Mouse (Mus musculus) limb, embryonic 14.5 days (tissue): ENCODE measurements at regions not wholly inside any gene's neighbourhood (a gene's known extent, or its start where the extent isn't known, plus 50 kb on each side); places are given as distances from the start of the nearest gene placed in this dataset.

Experiments used
- ATAC-seq: fragments of 200-750 bp; cut with Nextera tagmentation; 2 replicates; pipeline ENCODE4 v1.8.0; 2017; ENCODE audit warnings: low read depth, moderate number of reproducible peaks, moderate TSS enrichment; ENCODE audit not compliant: low FRiP score
- DNase-seq: peaks from one replicate; pipeline ENCODE4 v3.0.0-alpha.2; 2015; ENCODE audit warnings: low spot score
- H3K27ac ChIP-seq: fragments of 300-500 bp; sonication (generic); replicated peaks from 2 replicates; pipeline ENCODE4 v1.5.1; 2014; ENCODE audit warnings: low read depth, mild to moderate bottlenecking, low read length, moderate library complexity, mixed read lengths
- H3K27me3 ChIP-seq: fragments of 300-500 bp; sonication (generic); 2 replicates; pipeline ENCODE4 v1.6.1; 2014; ENCODE audit warnings: low read length, mixed read lengths; ENCODE audit not compliant: control insufficient read depth, insufficient read depth
- H3K36me3 ChIP-seq: fragments of 300-500 bp; sonication (generic); 2 replicates; pipeline ENCODE4 v1.6.1; 2014; ENCODE audit warnings: mild to moderate bottlenecking, low read length, moderate library complexity, mixed read lengths; ENCODE audit not compliant: control insufficient read depth, insufficient read depth
- H3K4me1 ChIP-seq: fragments of 300-500 bp; sonication (generic); 2 replicates; pipeline ENCODE4 v1.6.1; 2014; ENCODE audit warnings: antibody characterized with exemption, low read length, mixed read lengths; ENCODE audit not compliant: control insufficient read depth, insufficient read depth
- H3K4me2 ChIP-seq: fragments of 300-500 bp; sonication (generic); replicated peaks from 2 replicates; pipeline ENCODE4 v1.6.1; 2014; ENCODE audit warnings: low read depth, mild to moderate bottlenecking, low read length, moderate library complexity; ENCODE audit not compliant: severe bottlenecking
- H3K4me3 ChIP-seq: fragments of 300-500 bp; sonication (generic); replicated peaks from 2 replicates; pipeline ENCODE4 v1.5.1; 2014; ENCODE audit warnings: low read length
- H3K9ac ChIP-seq: fragments of 300-500 bp; sonication (generic); 2 replicates; pipeline ENCODE4 v1.6.1; 2014; ENCODE audit warnings: mild to moderate bottlenecking, low read depth, low read length, moderate library complexity; ENCODE audit not compliant: severe bottlenecking
- H3K9me3 ChIP-seq: fragments of 300-500 bp; sonication (generic); 2 replicates; pipeline ENCODE4 v1.6.1; 2016; ENCODE audit warnings: low read length; ENCODE audit not compliant: control insufficient read depth
- POLR2A ChIP-seq: fragments of 200-500 bp; IDR thresholded peaks from 2 replicates; pipeline ENCODE4 v1.8.0; 2012; ENCODE audit warnings: inconsistent platforms, mild to moderate bottlenecking, moderate library complexity, borderline replicate concordance; ENCODE audit not compliant: insufficient read depth, insufficient read length; ENCODE audit errors: extremely low read depth
- WGBS: fragments of 180-500 bp; shearing (Covaris S2); extraction: QIAGEN DNeasy Blood & Tissue Kit; methylation state at CpG from one replicate; pipeline ENCODE4 v1.1.7; 2014; 5-methylcytosine and 5-hydroxymethylcytosine counted together

DNA sequence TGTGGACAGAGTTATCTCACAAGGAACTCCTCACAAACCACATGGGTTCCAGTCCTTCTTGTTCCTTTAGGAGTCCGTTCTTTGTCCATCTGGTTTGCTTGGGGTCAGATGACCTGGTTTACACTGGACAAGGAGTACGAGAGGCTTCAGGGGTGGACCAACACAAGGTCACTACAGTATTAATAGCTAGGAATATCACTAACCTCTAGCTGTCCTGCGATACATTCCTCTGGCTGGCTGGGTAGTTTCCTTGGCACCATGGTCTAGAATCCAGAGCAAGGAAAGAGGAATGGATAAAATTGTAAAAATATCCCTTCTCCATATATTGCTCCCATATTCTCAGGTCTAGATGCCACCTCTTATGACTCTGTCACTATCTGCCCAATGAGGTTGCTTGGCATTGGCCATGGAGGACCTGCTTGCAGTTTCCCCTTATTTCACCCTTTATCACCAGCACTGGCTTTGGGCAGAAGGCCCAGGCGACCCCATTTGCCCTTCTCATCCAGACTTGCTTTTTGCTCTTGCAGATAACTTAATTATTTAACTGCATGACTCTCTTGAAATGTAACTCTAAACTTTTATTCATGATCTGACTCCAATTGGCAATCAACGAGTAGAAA, 310.9 kb upstream of the Rnf32 start:
- Histone ChIP-seq H3K4me1 (no peaks in the 10 kb centered on the region), H3K4me2 (no peak overlapping the region), H3K27ac (no peak overlapping the region), H3K27me3 (no peaks in the 10 kb centered on the region), H3K9ac (no peak overlapping the region), H3K4me3 (no peak overlapping the region), H3K9me3 (no peaks in the 10 kb centered on the region), H3K36me3 (no peaks in the 10 kb centered on the region)
- WGBS: 83% methylated on average over 5 of the region's 5 CpGs
- ATAC-seq (no peak), DNase-seq (no peak)
- no peak for TF ChIP-seq POLR2A

DNA sequence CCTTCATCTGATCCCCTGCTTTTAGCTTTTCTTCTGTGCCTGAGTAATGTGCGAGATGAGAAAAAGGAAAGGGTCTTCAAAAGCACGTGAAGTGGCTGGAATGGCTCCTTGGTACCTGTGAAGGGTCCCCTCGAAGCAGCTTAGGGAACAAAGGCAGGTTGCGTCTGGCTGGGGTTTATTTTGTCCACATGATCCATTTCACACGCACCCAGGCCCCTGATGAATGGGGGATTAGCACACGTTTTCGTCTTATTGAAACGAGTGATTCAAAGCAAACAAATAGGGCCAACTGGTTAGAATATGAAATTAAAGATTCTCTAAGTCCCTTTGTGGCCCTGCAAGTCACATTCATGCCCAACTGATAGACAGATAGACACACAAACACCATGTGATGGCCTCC, 319.6 kb upstream of the Rnf32 start:
- Histone ChIP-seq H3K4me3 (no peak overlapping the region), H3K4me1 (no peaks in the 10 kb centered on the region), H3K9me3 (no peaks in the 10 kb centered on the region), H3K27me3 (no peaks in the 10 kb centered on the region), H3K4me2 (no peak overlapping the region), H3K9ac (no peak overlapping the region), H3K27ac (no peak overlapping the region), H3K36me3 (no peaks in the 10 kb centered on the region)
- no peak for TF ChIP-seq POLR2A
- DNase-seq: no peak
- WGBS: 74% methylated on average over 8 of the region's 8 CpGs
- ATAC-seq: no peak

DNA sequence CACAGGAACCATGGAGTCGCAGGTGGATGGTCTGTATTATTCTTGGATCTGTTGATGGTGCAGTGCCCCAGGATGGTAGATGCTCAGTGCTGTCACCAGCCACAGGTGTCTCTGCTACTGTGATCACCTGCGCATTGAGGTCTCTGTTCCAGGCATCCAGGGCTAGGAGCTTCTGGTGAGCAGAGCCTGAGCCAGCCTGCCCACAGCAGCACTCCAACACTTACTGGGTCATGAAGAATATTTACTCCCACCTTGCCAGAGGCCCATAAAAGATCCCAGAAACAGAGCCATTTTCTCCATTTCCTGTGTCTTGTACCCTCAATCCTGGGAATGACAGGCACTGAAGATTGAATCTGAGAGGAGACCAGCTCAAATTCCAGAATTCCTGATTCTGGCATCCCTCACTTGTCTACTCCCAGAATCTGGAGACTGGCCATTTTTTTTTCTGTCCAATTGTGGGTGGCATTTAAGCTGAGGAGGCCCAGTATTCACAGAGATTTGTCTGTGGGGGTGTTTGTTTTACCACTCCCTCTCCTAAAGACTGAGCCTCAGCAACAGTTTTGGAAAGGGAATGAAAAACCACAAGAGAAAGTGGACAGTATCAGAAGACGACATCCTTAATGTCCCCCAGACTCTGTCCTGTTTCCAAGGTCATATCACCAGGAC, 322.1 kb upstream of the Rnf32 start:
- Histone ChIP-seq H3K4me1 (no peaks in the 10 kb centered on the region), H3K9me3 (no peaks in the 10 kb centered on the region), H3K9ac (no peak overlapping the region), H3K27ac (no peak overlapping the region), H3K4me2 (no peak overlapping the region), H3K36me3 (no peaks in the 10 kb centered on the region), H3K27me3 (no peaks in the 10 kb centered on the region), H3K4me3 (no peak overlapping the region)
- no peak for TF ChIP-seq POLR2A
- DNase-seq (no peak), ATAC-seq (no peak)
- WGBS: 80% methylated on average over 3 of the region's 3 CpGs

DNA sequence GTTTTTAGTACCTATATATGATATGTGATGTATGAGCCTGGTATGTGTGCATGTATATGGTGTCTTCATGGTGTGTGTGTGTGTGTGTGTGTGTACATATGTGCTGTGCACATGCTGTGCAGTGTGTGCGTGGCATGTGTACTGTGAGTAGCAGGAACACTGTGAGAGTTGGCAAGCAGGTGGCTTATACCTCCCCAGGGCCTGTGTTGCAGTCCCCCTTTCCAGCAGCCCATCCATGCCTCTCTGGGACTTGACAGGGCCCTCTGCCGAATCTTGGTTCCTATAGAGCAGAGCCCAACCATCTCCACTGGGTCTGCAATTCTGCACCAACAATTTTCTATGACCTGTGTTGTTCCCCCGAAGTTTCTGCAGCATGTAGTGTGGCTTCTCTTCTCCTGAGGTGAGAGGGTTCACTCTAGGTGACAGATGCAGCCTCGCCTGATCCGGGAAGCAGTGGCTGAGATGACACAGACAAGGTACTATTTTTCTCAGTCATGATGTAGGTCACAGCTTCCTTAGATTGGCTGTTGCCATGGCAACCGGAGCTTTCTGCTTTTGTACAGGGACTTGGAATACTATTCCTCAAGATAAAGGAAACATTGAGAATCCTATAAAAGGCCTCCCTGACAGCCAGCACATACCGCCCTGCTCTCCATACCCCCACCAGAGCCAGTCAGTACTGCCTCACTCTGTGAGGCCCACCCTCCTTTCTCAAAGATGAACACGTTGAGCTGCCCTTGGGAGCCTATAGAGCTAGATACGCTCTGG, 336.0 kb upstream of the Rnf32 start:
- DNase-seq: no peak
- no peak for TF ChIP-seq POLR2A
- Histone ChIP-seq H3K4me2 (no peak overlapping the region), H3K9ac (no peak overlapping the region), H3K4me1 (no peaks in the 10 kb centered on the region), H3K4me3 (no peak overlapping the region), H3K27ac (no peak overlapping the region), H3K27me3 (no peaks in the 10 kb centered on the region), H3K9me3 (no peaks in the 10 kb centered on the region), H3K36me3 (no peaks in the 10 kb centered on the region)
- ATAC-seq: no peak
- 72% methylated on average over 9 of the region's 9 CpGs for WGBS

DNA sequence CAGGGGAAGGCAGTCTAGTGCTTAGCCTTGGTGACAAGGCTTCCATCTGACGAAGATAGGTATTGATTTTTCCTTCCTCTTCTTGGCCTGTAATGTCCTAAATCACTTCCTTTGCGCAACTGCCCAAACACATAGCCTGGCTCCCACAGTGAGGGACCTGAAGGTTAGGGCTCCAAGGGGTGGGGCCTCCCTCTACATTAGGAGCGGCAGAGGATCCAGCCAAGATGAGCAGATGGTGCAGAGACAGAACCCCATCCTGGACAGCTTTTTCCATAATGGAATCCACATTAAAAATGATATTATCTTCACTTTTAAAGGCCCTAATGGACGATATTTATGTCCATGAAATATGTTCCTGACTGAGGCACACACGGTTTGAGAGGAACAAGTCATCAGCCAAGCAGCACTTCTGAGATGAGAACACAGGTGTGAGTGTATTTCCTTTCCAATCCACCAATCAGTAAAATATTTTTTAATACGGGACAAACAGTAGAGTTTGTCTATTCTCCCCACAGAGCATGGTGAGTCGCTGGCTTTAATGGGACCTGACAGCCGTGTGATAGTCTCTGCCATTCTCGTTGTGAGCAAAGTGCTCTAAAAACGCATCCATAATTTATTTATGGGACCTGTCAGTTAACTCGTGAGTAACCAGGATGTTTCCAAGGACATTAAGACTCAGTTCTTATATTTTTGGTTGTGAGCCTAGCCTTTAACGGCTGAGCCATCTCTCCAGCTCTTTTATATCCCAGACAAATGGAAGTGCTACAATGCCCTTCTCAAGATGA, 357.5 kb upstream of the Rnf32 start:
- no peak for DNase-seq
- 76% methylated on average over 12 of the region's 12 CpGs for WGBS
- Histone ChIP-seq H3K4me1 (0 out of 2 replicates have a peak, but pooled peaks cover 2% of the 10 kb centered on the region), H3K4me3 (no peak overlapping the region), H3K9me3 (no peaks in the 10 kb centered on the region), H3K4me2 (no peak overlapping the region), H3K27ac (no peak overlapping the region), H3K36me3 (no peaks in the 10 kb centered on the region), H3K27me3 (no peaks in the 10 kb centered on the region), H3K9ac (no peak overlapping the region)
- no peak for ATAC-seq
- TF ChIP-seq POLR2A: no peak
